In the genomic region with DNA sequence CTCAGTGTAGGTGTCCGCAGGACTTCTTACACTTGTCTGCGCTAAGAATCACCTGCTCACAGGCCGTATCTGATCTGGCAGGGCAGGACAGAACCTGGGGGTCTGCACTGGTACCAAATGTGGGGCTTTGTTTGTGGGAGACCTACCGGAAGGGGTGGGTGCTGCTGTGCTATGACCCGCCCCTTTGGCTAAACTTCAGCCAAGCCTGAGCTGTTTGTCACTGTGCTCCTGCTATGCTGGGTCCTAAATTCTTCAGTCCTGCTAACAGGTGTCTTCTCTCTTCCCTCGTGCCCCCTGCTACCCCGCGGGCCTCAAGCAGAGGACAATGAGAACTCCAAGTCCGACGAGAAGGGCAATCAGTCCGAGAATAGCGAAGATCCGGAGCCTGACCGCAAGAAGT, we compare ENCODE assay signal across 10 mouse cellular contexts.
DNase-seq lines count a peak whose midpoint lies in the region; ATAC-seq lines count a peak whose summit lies in the region.
"Had no signal": no experiment of that assay in that cellular context is flagged by ENCODE, and none has a peak within 500 bp of the region (broad histone marks: within the 10 kb centered on the region; RNA-seq: fewer than 3 reads in every experiment).

No protein-coding gene starts in this region.

- DNase-seq in heart, adult 11 months = no peak
- DNase-seq in embryonic facial prominence, embryonic 10.5 days (ENCODE audit: low spot score) = no peak
- DNase-seq in left cerebral cortex, adult 18-20 months (ENCODE audit: low spot score in 2 of 2) = no peak
- DNase-seq in layer of hippocampus, postnatal 36 days = no peak
- DNase-seq: right cerebral cortex, postnatal 14 days had no signal

- H3K4me1 ChIP-seq in heart, embryonic 16.5 days (ENCODE audit: control insufficient read depth, insufficient read depth, low read length) = peaks cover 9% of the 10 kb centered on the region
- H3K4me1 ChIP-seq in embryonic facial prominence, embryonic 10.5 days = peaks cover 26% of the 10 kb centered on the region
- H3K4me1 ChIP-seq in hindbrain, embryonic 15.5 days (replicated peaks) = peaks cover 12% of the 10 kb centered on the region
- H3K4me1 ChIP-seq in midbrain, embryonic 13.5 days (replicated peaks) = peaks cover 14% of the 10 kb centered on the region

- H3K4me3 ChIP-seq in heart, embryonic 16.5 days (ENCODE audit: low read length) = peak overlapping the region; percentile 56
- H3K4me3 ChIP-seq in embryonic facial prominence, embryonic 10.5 days = peak overlapping the region; percentile 58
- peak overlapping the region; percentile 37 for H3K4me3 ChIP-seq in hindbrain, embryonic 15.5 days
- H3K4me3 ChIP-seq in midbrain, embryonic 13.5 days (replicated peaks) = peak overlapping the region; percentile 32

- no peak overlapping the region for H3K27ac ChIP-seq in heart, embryonic 16.5 days (ENCODE audit: low read length)
- H3K27ac ChIP-seq in embryonic facial prominence, embryonic 10.5 days (replicated peaks) = no peak overlapping the region
- H3K27ac ChIP-seq in hindbrain, embryonic 15.5 days (replicated peaks) = no peak overlapping the region
- no peak overlapping the region for H3K27ac ChIP-seq in midbrain, embryonic 13.5 days
- H3K27ac ChIP-seq: macrophage had no signal

- peak overlapping the region; percentile 64; the same call in 1 of the 2 replicates for H3K9ac ChIP-seq in heart, embryonic 16.5 days (ENCODE audit: low read length)
- 0 out of 2 replicates have a peak overlapping the region, but pooled peaks have one; percentile 15 for H3K9ac ChIP-seq in hindbrain, embryonic 15.5 days
- H3K9ac ChIP-seq in midbrain, embryonic 13.5 days (replicated peaks) = peak overlapping the region; percentile 43

- no peak for ATAC-seq in heart, embryonic 16.5 days (replicated peaks; ENCODE audit: extremely low read depth, insufficient read depth, low FRiP score)
- no peak for ATAC-seq in hindbrain, embryonic 15.5 days (ENCODE audit: low FRiP score, low read depth)
- 0 out of 2 replicates have a peak, but pooled peaks have one; percentile 38 for ATAC-seq in midbrain, embryonic 13.5 days
- no peak for ATAC-seq in activated CD4-positive, CD25-positive, alpha-beta regulatory T cell, adult 4 months

- WGBS in heart, embryonic 16.5 days = 27% methylated on average over 14 of the region's 14 CpGs
- 37% methylated on average over 14 of the region's 14 CpGs for WGBS in embryonic facial prominence, embryonic 10.5 days
- 30% methylated on average over 14 of the region's 14 CpGs for WGBS in hindbrain, embryonic 15.5 days
- 32% methylated on average over 14 of the region's 14 CpGs for WGBS in midbrain, embryonic 13.5 days

- no peaks in the 10 kb centered on the region for H3K9me3 ChIP-seq in heart, embryonic 16.5 days (replicated peaks; ENCODE audit: control insufficient read depth, low read length)
- 0 out of 2 replicates have a peak, but pooled peaks cover 3% of the 10 kb centered on the region for H3K9me3 ChIP-seq in embryonic facial prominence, embryonic 10.5 days
- no peaks in the 10 kb centered on the region for H3K9me3 ChIP-seq in hindbrain, embryonic 15.5 days
- no peaks in the 10 kb centered on the region for H3K9me3 ChIP-seq in midbrain, embryonic 13.5 days

- no peaks in the 10 kb centered on the region for H3K36me3 ChIP-seq in heart, embryonic 16.5 days (ENCODE audit: control insufficient read depth, insufficient read depth)
- peaks cover 6% of the 10 kb centered on the region; the same call in 1 of the 2 replicates for H3K36me3 ChIP-seq in embryonic facial prominence, embryonic 10.5 days (replicated peaks)
- H3K36me3 ChIP-seq in hindbrain, embryonic 15.5 days = no peaks in the 10 kb centered on the region
- peaks cover 9% of the 10 kb centered on the region for H3K36me3 ChIP-seq in midbrain, embryonic 13.5 days

- H3K27me3 ChIP-seq in heart, embryonic 16.5 days (ENCODE audit: control insufficient read depth, insufficient read depth, low read length) = peaks cover 42% of the 10 kb centered on the region
- peaks cover 57% of the 10 kb centered on the region for H3K27me3 ChIP-seq in embryonic facial prominence, embryonic 10.5 days (replicated peaks; ENCODE audit: low read depth, poor library complexity, severe bottlenecking)
- peaks cover 7% of the 10 kb centered on the region; the same call in 1 of the 2 replicates for H3K27me3 ChIP-seq in hindbrain, embryonic 15.5 days
- H3K27me3 ChIP-seq in midbrain, embryonic 13.5 days = peaks cover 30% of the 10 kb centered on the region

- peak overlapping the region; percentile 93 for H3K4me2 ChIP-seq in heart, embryonic 16.5 days (ENCODE audit: low read depth, low read length)
- peak overlapping the region; percentile 57 for H3K4me2 ChIP-seq in hindbrain, embryonic 15.5 days
- H3K4me2 ChIP-seq in midbrain, embryonic 13.5 days (replicated peaks) = peak overlapping the region; percentile 53
